ENCODE assay signal across 10 mouse cellular contexts in the genomic region with DNA sequence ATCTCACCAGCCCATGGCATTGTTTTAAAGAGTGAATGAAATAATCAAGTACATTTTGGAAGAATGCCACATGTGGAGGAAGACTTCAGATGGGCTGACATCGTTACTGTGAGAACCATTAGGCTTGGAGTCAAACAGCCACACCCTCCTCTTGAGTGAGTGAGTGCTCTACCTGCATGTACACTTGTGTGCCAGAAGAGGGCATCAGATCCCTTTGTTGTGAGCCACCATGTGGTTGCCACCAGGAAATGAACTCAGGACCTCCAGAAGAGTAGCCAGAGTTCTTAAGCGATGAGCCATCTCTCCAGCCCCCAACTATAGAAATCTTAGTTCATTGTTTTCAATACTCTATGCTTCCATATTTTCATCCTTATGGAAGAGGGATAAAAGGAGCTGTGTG. TPM values are rescaled to one million over a fixed set of nuclear protein-coding genes. Genes with fewer than 3 reads are reported as not detected.
DNase-seq lines count a peak whose midpoint lies in the region; TF ChIP-seq lines count a peak whose summit lies in the region.
"Had no signal": no experiment of that assay in that cellular context is flagged by ENCODE, and none has a peak within 500 bp of the region (broad histone marks: within the 10 kb centered on the region; RNA-seq: fewer than 3 reads in every experiment).

No protein-coding gene starts in this region.

- H3ac ChIP-seq in C2C12 (ENCODE audit: control insufficient read depth, insufficient read length, low read depth): no peak overlapping the region

- no peak overlapping the region for H3K4me3 ChIP-seq in C2C12 (ENCODE audit: insufficient read depth, poor library complexity, severe bottlenecking)

- DNase-seq in kidney, adult 9 months: peak; percentile 6
- no peak for DNase-seq in kidney, adult 11 months
- DNase-seq in NIH3T3 (ENCODE audit: low read depth): peak; percentile 49
- DNase-seq in induced T-regulatory cell, adult 2 months (ENCODE audit: low read depth): peak; percentile 67
- no peak for DNase-seq in gastrocnemius, adult 18-20 months (ENCODE audit: low spot score)
- DNase-seq in layer of hippocampus, adult 11-12 months (ENCODE audit: low spot score): no peak
- no peak for DNase-seq in Muller cell, postnatal 12 days (ENCODE audit: inconsistent ontology term)
- DNase-seq: cerebellum, adult 18-20 months; kidney, adult 8-10 months had no signal

- TF ChIP-seq CTCF in C2C12 (IDR thresholded peaks at IDR 0.05; ENCODE audit: control insufficient read depth, insufficient read depth, insufficient read length): peak; percentile 24

- H3K79me3 ChIP-seq in C2C12 (ENCODE audit: low read depth): no peaks in the 10 kb centered on the region

- H3K79me2 ChIP-seq in C2C12 (ENCODE audit: control insufficient read depth, insufficient read depth): no peaks in the 10 kb centered on the region

- no peaks in the 10 kb centered on the region for H3K27me3 ChIP-seq in C2C12 (ENCODE audit: control insufficient read depth, insufficient read depth, insufficient read length)

- H3K36me3 ChIP-seq in C2C12 (ENCODE audit: control insufficient read depth, insufficient read depth): no peaks in the 10 kb centered on the region

TF ChIP-seq in C2C12, 6 proteins besides CTCF, POLR2A, EP300 and RAD21:
- TF ChIP-seq MYOG (IDR thresholded peaks at IDR 0.05; ENCODE audit: control insufficient read depth, extremely low read depth, insufficient read length) (no peak), CEBPB (IDR thresholded peaks at IDR 0.05; ENCODE audit: low read depth) (no peak), USF1 (IDR thresholded peaks at IDR 0.05; ENCODE audit: low read depth) (no peak), MYOD1 (IDR thresholded peaks at IDR 0.05; ENCODE audit: control insufficient read depth, insufficient read length, low read depth) (no peak), FOSL1 (IDR thresholded peaks at IDR 0.05; ENCODE audit: insufficient read depth, low read length, poor library complexity, severe bottlenecking) (no peak), MAX (IDR thresholded peaks at IDR 0.05) (no peak)

RNA-seq across cellular contexts. Expression of gene Ceacam9, which starts 22.7 kb away (rescaled TPM):
- polyA plus RNA-seq in C2C12 (2012; fragmentation: generic; extraction: Trizol): not detected
- total RNA-seq in gastrocnemius, adult 18-20 months (2021): not detected

RNA-seq across cellular contexts. Expression of gene Ceacam15, which starts 23.5 kb away (rescaled TPM):
- polyA plus RNA-seq in C2C12 (2012; fragmentation: generic; extraction: Trizol): not detected
- total RNA-seq in gastrocnemius, adult 18-20 months (2021): not detected

RNA-seq across cellular contexts. Expression of gene Ap2s1, which starts 39.2 kb away (rescaled TPM):
- 301 TPM for polyA plus RNA-seq in C2C12 (2012; fragmentation: generic; extraction: Trizol)
- total RNA-seq in gastrocnemius, adult 18-20 months (2021): 10 to 100 TPM; 44.5 to 46.8 TPM

Comparison
In these comparisons a context has a peak if more than half of its experiments do, and no peak if none do; other contexts are left out.
1. DNase-seq: peak in kidney, adult 9 months (single experiment), NIH3T3 (single experiment) and induced T-regulatory cell, adult 2 months (single experiment); none in kidney, adult 11 months (single experiment), gastrocnemius, adult 18-20 months (single experiment), layer of hippocampus, adult 11-12 months (single experiment) and Muller cell, postnatal 12 days (single experiment).